Comparison of ENCODE assay signal across 8 mouse cellular contexts in genomic region chr4:87401316-87402172, GRCm38 (mm10).
DNase-seq lines count a peak whose midpoint lies in the region; ATAC-seq lines count a peak whose summit lies in the region.

No protein-coding gene starts in this region.

- no peaks in the 10 kb centered on the region for H3K36me3 ChIP-seq in kidney, embryonic 15.5 days
- no peaks in the 10 kb centered on the region for H3K36me3 ChIP-seq in forebrain, embryonic 11.5 days (ENCODE audit: control insufficient read depth, insufficient read depth, low read length)
- no peaks in the 10 kb centered on the region for H3K36me3 ChIP-seq in heart, embryonic 15.5 days
- no peaks in the 10 kb centered on the region for H3K36me3 ChIP-seq in stomach, embryonic 15.5 days

- ATAC-seq in kidney, embryonic 15.5 days (replicated peaks; ENCODE audit: low FRiP score): 0 out of 2 replicates have a peak, but pooled peaks have one; percentile 52
- ATAC-seq in forebrain, embryonic 11.5 days (replicated peaks; ENCODE audit: low FRiP score): peak; percentile 36; the same call in 1 of the 2 replicates
- peak; percentile 60; the same call in 1 of the 2 replicates for ATAC-seq in heart, embryonic 15.5 days (replicated peaks; ENCODE audit: insufficient number of reproducible peaks, insufficient read depth, low FRiP score, low read depth)
- ATAC-seq in megakaryocyte progenitor cell, adult 5-6 weeks (replicated peaks; ENCODE audit: poor library complexity): peak; percentile 31
- ATAC-seq in stomach, embryonic 15.5 days (ENCODE audit: insufficient read depth, low FRiP score, low read depth): peak; percentile 65; the same call in 1 of the 2 replicates

- WGBS in kidney, embryonic 15.5 days: 18% methylated on average over 20 of the region's 20 CpGs
- WGBS in forebrain, embryonic 11.5 days: 65% methylated on average over 20 of the region's 20 CpGs
- WGBS in heart, embryonic 15.5 days: 29% methylated on average over 20 of the region's 20 CpGs
- 29% methylated on average over 20 of the region's 20 CpGs for WGBS in stomach, embryonic 15.5 days

- no peak overlapping the region for H3K9ac ChIP-seq in kidney, embryonic 15.5 days
- H3K9ac ChIP-seq in forebrain, embryonic 11.5 days (ENCODE audit: low read length): no peak overlapping the region
- H3K9ac ChIP-seq in heart, embryonic 15.5 days: 0 out of 2 replicates have a peak overlapping the region, but pooled peaks have one; percentile 12
- no peak overlapping the region for H3K9ac ChIP-seq in stomach, embryonic 15.5 days

- peak overlapping the region; percentile 11; the same call in 1 of the 2 replicates for H3K4me3 ChIP-seq in kidney, embryonic 15.5 days (replicated peaks)
- H3K4me3 ChIP-seq in forebrain, embryonic 11.5 days (ENCODE audit: low read depth, low read length): no peak overlapping the region
- H3K4me3 ChIP-seq in heart, embryonic 15.5 days: peak overlapping the region; percentile 25
- no peak overlapping the region for H3K4me3 ChIP-seq in stomach, embryonic 15.5 days (replicated peaks)

- no peaks in the 10 kb centered on the region for H3K9me3 ChIP-seq in kidney, embryonic 15.5 days (replicated peaks)
- no peaks in the 10 kb centered on the region for H3K9me3 ChIP-seq in forebrain, embryonic 11.5 days (ENCODE audit: control insufficient read depth, low read length)
- H3K9me3 ChIP-seq in heart, embryonic 15.5 days (replicated peaks): no peaks in the 10 kb centered on the region
- no peaks in the 10 kb centered on the region for H3K9me3 ChIP-seq in stomach, embryonic 15.5 days

- peaks cover 9% of the 10 kb centered on the region for H3K4me1 ChIP-seq in kidney, embryonic 15.5 days
- H3K4me1 ChIP-seq in forebrain, embryonic 11.5 days (replicated peaks; ENCODE audit: control insufficient read depth, insufficient read depth, low read length): no peaks in the 10 kb centered on the region
- H3K4me1 ChIP-seq in heart, embryonic 15.5 days (replicated peaks): peaks cover 12% of the 10 kb centered on the region
- 0 out of 2 replicates have a peak, but pooled peaks cover 9% of the 10 kb centered on the region for H3K4me1 ChIP-seq in stomach, embryonic 15.5 days

- peak overlapping the region; percentile 49 for H3K4me2 ChIP-seq in kidney, embryonic 15.5 days
- H3K4me2 ChIP-seq in forebrain, embryonic 11.5 days (ENCODE audit: low read depth, low read length, severe bottlenecking): no peak overlapping the region
- H3K4me2 ChIP-seq in heart, embryonic 15.5 days: peak overlapping the region; percentile 50
- H3K4me2 ChIP-seq in stomach, embryonic 15.5 days: peak overlapping the region; percentile 27

- peak overlapping the region; percentile 71 for H3K27ac ChIP-seq in kidney, embryonic 15.5 days
- no peak overlapping the region for H3K27ac ChIP-seq in forebrain, embryonic 11.5 days (ENCODE audit: low read depth, low read length)
- peak overlapping the region; percentile 57 for H3K27ac ChIP-seq in heart, embryonic 15.5 days
- H3K27ac ChIP-seq in stomach, embryonic 15.5 days: peak overlapping the region; percentile 49

- DNase-seq in kidney, adult 11 months: no peak
- DNase-seq in forebrain, embryonic 11.5 days (ENCODE audit: low spot score): no peak
- DNase-seq in layer of hippocampus, adult 8-10 months (ENCODE audit: low spot score in 2 of 2): peak; percentile 32 to 44
- no peak for DNase-seq in spleen, postnatal 4 days (ENCODE audit: low spot score in 2 of 2)

- H3K27me3 ChIP-seq in kidney, embryonic 15.5 days: no peaks in the 10 kb centered on the region; the same call in 1 of the 2 replicates
- no peaks in the 10 kb centered on the region for H3K27me3 ChIP-seq in forebrain, embryonic 11.5 days (ENCODE audit: control insufficient read depth, insufficient read depth, low read length)
- no peaks in the 10 kb centered on the region for H3K27me3 ChIP-seq in heart, embryonic 15.5 days
- no peaks in the 10 kb centered on the region for H3K27me3 ChIP-seq in stomach, embryonic 15.5 days (replicated peaks)

Comparison
In these comparisons a context has a peak if more than half of its experiments do, and no peak if none do; other contexts are left out.
1. H3K4me3 ChIP-seq: peak in kidney, embryonic 15.5 days (single experiment) and heart, embryonic 15.5 days (single experiment); none in forebrain, embryonic 11.5 days (single experiment) and stomach, embryonic 15.5 days (single experiment).
2. DNase-seq: peak in layer of hippocampus, adult 8-10 months (2 of 2); none in kidney, adult 11 months (single experiment), forebrain, embryonic 11.5 days (single experiment) and spleen, postnatal 4 days (0 of 2).
3. Peak in every context shown above with its lines, with median percentiles within 50 percentile points of each other: ATAC-seq.